Mouse (Mus musculus) embryonic facial prominence, embryonic 12.5 days (tissue): ENCODE measurements around the gene Tbc1d9b. TPM values are rescaled to one million over a fixed set of nuclear protein-coding genes. Genes with fewer than 3 reads are reported as not detected.

Experiments used
- ATAC-seq: fragments of 200-750 bp; cut with Nextera tagmentation; 2 replicates; pipeline ENCODE4 v1.8.0; 2017; ENCODE audit not compliant: insufficient number of reproducible peaks, insufficient read depth, low FRiP score, low TSS enrichment
- H3K27ac ChIP-seq: fragments of 300-500 bp; sonication (generic); 2 replicates; pipeline ENCODE4 v1.5.1; 2016; ENCODE audit warnings: mild to moderate bottlenecking
- H3K27me3 ChIP-seq: fragments of 300-500 bp; sonication (generic); 2 replicates; pipeline ENCODE4 v1.6.1; 2016; ENCODE audit warnings: mild to moderate bottlenecking, moderate library complexity
- H3K36me3 ChIP-seq: fragments of 300-500 bp; sonication (generic); 2 replicates; pipeline ENCODE4 v1.6.1; 2016; ENCODE audit warnings: mild to moderate bottlenecking
- H3K4me1 ChIP-seq: fragments of 300-500 bp; sonication (generic); 2 replicates; pipeline ENCODE4 v1.6.1; 2016
- H3K4me2 ChIP-seq: fragments of 300-500 bp; sonication (generic); replicated peaks from 2 replicates; pipeline ENCODE4 v1.6.1; 2016; ENCODE audit warnings: mild to moderate bottlenecking, moderate library complexity
- H3K4me3 ChIP-seq: fragments of 300-500 bp; sonication (generic); 2 replicates; pipeline ENCODE4 v1.5.1; 2016; ENCODE audit warnings: mild to moderate bottlenecking
- H3K9ac ChIP-seq: fragments of 300-500 bp; sonication (generic); 2 replicates; pipeline ENCODE4 v1.6.1; 2016; ENCODE audit warnings: mild to moderate bottlenecking, moderate library complexity
- H3K9me3 ChIP-seq: fragments of 300-500 bp; sonication (generic); 2 replicates; pipeline ENCODE4 v1.6.1; 2016; ENCODE audit warnings: mild to moderate bottlenecking, moderate library complexity
- WGBS: fragments of 180-500 bp; shearing (Covaris S2); methylation state at CpG from one replicate; pipeline ENCODE4 v1.1.7; 2016; 5-methylcytosine and 5-hydroxymethylcytosine counted together
- polyA plus RNA-seq: library from polyadenylated mRNA; unstranded; fragments of >200 nt; fragmentation: Nextera tagmentation; extraction: Ambion mirVana; gene quantifications from 2 replicates; pipeline ENCODE4 v1.2.1, GENCODE M21; 2016

Gene Tbc1d9b
- polyA plus RNA-seq, 1 experiment from 2014 or later, result 51.2 TPM

DNA sequence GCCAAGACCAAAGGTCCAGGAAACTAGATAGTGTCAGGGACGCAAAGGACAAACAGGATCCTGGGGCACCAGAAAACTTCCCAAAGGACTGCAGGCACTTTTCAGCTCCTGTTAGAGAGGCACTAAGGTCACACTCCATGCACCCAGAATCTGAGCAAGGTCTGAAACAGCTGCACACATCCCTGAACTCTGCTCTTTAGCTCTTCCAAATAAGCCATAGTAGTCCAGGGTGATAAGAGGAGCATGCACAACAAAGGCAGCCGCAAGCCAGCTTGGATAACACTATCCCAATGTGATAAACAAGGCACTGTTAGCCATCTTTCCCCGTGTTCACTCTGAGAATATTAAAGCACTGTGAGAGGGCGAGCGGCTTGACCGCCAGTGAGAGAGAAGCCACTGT is 27.2 kb upstream of the Tbc1d9b start:
- no peak overlapping the region for H3K9ac ChIP-seq
- H3K4me2 ChIP-seq, result no peak overlapping the region
- no peak for ATAC-seq
- H3K4me1 ChIP-seq, result no peaks in the 10 kb centered on the region
- H3K36me3 ChIP-seq, result peaks cover 33% of the 10 kb centered on the region
- H3K4me3 ChIP-seq, result no peak overlapping the region
- H3K27me3 ChIP-seq, result no peaks in the 10 kb centered on the region
- no peak overlapping the region for H3K27ac ChIP-seq
- no peaks in the 10 kb centered on the region for H3K9me3 ChIP-seq
- 88% methylated on average over 6 of the region's 6 CpGs for WGBS

DNA sequence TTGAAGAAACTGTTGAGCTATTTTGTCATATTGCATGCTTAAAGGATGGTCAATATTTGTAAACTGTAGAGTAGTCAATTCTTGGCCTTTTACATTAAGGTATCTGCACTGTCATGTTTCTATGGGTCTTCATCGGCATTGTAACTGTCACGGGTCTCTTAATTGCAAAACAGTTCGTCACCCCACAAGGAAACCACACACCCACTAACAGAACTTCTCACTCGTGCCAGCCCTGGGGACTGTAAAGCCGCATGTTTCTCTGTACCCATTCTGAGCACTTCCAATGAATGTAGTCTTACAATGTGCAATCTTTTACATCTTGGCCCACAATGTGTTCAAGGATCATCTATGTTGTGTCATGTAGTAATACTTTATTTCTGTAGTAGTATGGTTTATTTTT is 26.0 kb upstream of the Tbc1d9b start:
- Histone ChIP-seq H3K9me3 (no peaks in the 10 kb centered on the region), H3K4me2 (no peak overlapping the region), H3K27ac (no peak overlapping the region), H3K27me3 (no peaks in the 10 kb centered on the region), H3K4me1 (no peaks in the 10 kb centered on the region), H3K9ac (no peak overlapping the region), H3K36me3 (peaks cover 21% of the 10 kb centered on the region), H3K4me3 (no peak overlapping the region)
- WGBS, result 87% methylated on average over 5 of the region's 5 CpGs
- no peak for ATAC-seq

DNA sequence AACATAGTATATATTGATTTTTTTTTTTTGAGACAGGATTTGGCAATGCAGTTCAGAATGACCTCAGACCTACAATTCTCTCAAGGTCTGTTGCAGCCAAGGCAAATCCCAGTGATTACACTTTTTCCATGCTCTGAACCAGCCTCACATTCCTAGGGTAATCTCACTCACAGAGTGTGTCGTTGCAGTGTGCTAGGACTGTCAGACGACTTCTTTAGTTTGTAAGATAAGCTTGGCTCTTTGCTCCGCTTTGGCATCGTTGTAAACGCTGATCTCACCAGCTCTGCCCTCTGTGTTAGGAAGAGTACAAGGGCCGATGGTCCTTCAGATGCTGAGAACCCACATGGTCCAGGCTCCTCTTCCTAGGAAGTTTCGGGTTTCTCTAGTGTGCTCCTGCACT is 25.2 kb upstream of the Tbc1d9b start:
- no peaks in the 10 kb centered on the region for H3K9me3 ChIP-seq
- 83% methylated on average over 7 of the region's 7 CpGs for WGBS
- H3K4me3 ChIP-seq, result no peak overlapping the region
- no peak overlapping the region for H3K27ac ChIP-seq
- H3K36me3 ChIP-seq, result peaks cover 20% of the 10 kb centered on the region
- ATAC-seq, result no peak
- H3K9ac ChIP-seq, result no peak overlapping the region
- no peaks in the 10 kb centered on the region for H3K4me1 ChIP-seq
- H3K27me3 ChIP-seq, result no peaks in the 10 kb centered on the region
- H3K4me2 ChIP-seq, result no peak overlapping the region

DNA sequence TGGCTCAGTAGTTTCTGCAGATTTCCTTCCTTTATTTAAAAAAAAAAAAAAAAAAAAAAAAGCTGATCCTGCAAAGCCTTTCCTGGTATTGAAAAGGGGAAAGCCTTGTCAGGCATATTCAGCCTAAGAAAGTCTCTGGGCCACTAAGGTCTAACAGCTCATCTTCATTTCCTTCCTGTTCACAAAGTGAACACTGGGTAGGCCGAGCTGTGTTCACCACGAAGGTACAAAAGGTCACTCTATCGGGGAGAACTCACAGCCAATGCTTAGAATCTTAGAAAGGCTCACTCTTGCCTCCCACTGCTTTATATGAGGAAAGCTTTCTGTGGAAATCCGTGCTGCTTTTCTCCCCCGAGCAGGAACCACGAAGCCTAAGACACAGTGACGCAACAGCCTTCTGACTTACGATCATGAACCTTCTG is 22.4 kb upstream of the Tbc1d9b start:
- WGBS, result 77% methylated on average over 8 of the region's 8 CpGs
- no peaks in the 10 kb centered on the region for H3K9me3 ChIP-seq
- H3K9ac ChIP-seq, result no peak overlapping the region
- H3K27ac ChIP-seq, result no peak overlapping the region
- H3K4me2 ChIP-seq, result no peak overlapping the region
- H3K4me3 ChIP-seq, result no peak overlapping the region
- H3K36me3 ChIP-seq, result peaks cover 17% of the 10 kb centered on the region
- ATAC-seq, result no peak
- H3K4me1 ChIP-seq, result no peaks in the 10 kb centered on the region
- H3K27me3 ChIP-seq, result no peaks in the 10 kb centered on the region

DNA sequence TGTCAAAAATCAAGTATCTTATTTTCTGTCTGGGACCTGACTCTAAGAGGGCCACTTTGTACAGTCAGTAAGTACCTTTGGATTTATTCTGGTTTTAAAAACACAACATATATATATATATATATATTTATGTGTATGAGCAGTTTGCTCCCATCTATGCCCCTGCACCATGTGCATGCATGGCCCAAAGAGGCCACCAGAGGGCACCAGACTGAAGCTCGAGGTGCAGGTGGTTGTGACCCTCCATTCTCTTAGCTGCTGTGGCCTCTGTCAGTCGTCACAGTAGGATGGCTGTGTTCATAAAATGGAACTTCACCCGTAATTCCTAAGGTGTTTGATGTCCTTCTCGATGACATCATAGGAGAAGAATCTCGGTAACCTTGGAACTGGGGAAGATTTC is 16.9 kb upstream of the Tbc1d9b start:
- H3K4me1 ChIP-seq, result no peaks in the 10 kb centered on the region
- no peak overlapping the region for H3K9ac ChIP-seq
- no peak for ATAC-seq
- no peak overlapping the region for H3K4me2 ChIP-seq
- H3K27ac ChIP-seq, result no peak overlapping the region
- no peaks in the 10 kb centered on the region for H3K27me3 ChIP-seq
- WGBS, result 16% methylated on average over 5 of the region's 5 CpGs
- H3K4me3 ChIP-seq, result no peak overlapping the region
- no peaks in the 10 kb centered on the region for H3K9me3 ChIP-seq
- H3K36me3 ChIP-seq, result peaks cover 2% of the 10 kb centered on the region; the same call in 1 of the 2 replicates

DNA sequence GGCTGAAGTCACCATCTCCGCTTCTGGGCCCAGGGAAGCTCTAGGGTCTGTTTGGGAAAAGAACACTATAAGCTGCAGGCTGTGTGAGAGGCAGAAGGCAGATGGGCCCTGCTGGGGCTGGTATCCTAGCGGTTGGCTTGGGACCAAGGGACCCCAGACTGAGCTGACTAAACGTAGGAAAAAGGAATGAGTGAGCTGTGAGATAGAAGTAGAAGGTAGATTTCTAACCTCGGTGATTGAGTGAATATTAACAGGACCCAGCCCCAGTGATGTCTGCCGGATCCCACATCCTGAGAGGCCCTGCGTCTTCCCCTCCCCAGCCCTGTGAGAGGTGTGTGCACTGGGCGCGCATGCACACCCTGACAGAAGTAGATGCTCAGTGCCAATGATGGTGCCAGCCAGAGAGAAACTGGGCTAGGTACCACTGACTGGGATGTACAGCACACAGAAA is 8.5 kb upstream of the Tbc1d9b start:
- no peaks in the 10 kb centered on the region for H3K27me3 ChIP-seq
- H3K27ac ChIP-seq, result no peak overlapping the region
- 0 out of 2 replicates have a peak, but pooled peaks cover under 1% of the 10 kb centered on the region for H3K4me1 ChIP-seq
- no peak overlapping the region for H3K4me2 ChIP-seq
- no peak overlapping the region for H3K4me3 ChIP-seq
- H3K9me3 ChIP-seq, result no peaks in the 10 kb centered on the region
- no peak overlapping the region for H3K9ac ChIP-seq
- ATAC-seq, result no peak
- peaks cover 13% of the 10 kb centered on the region for H3K36me3 ChIP-seq
- WGBS, result 95% methylated on average over 8 of the region's 8 CpGs

DNA sequence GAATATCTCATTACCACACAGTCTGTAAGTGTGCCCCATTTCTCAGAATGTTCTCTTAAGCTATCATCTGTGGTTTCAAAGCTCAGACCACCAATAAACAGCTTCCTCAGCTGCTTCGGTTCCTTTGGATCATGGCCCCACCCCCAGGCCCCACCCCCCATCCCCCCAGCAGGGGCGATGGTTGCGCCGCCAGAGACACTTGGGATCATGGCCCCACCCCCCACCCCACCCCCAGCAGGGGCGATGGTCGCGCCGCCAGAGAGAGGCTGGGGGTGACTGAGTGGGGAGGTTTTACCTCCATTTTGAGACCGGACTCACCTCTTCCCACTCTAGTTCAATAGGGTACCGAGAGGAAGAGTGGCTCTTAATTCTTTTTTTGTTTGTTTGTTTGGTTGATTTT is 3.4 kb upstream of the Tbc1d9b start:
- H3K4me3 ChIP-seq, result no peak overlapping the region
- no peaks in the 10 kb centered on the region for H3K27me3 ChIP-seq
- no peak overlapping the region for H3K9ac ChIP-seq
- 4% methylated on average over 10 of the region's 10 CpGs for WGBS
- H3K27ac ChIP-seq, result no peak overlapping the region
- no peaks in the 10 kb centered on the region for H3K36me3 ChIP-seq
- no peaks in the 10 kb centered on the region for H3K9me3 ChIP-seq
- H3K4me1 ChIP-seq, result peaks cover 12% of the 10 kb centered on the region
- ATAC-seq, result no peak
- H3K4me2 ChIP-seq, result peak overlapping the region; percentile 44

DNA sequence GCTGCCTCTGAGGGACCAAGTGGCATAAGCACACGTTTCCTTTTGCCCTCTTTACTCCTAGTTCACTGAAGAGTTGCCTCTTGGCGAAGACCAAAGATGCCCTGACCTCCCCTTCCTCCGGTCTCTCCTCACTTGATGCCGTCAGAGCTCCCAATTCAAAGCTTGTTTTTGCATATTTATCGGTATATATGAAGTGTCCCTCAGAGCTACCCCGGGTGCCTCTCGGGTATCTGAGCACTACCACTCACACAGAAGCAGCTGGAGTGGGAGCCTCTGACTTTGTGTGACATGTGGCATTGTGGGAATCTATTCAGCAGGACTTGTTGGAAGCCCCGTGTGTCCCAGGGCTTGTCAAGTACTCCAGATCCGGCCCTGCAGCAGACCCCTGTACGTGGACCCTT is 605 bp downstream of the Tbc1d9b start:
- 21% methylated on average over 10 of the region's 10 CpGs for WGBS
- Histone ChIP-seq H3K4me2 (peak overlapping the region; percentile 84), H3K4me3 (peak overlapping the region; percentile 91), H3K9ac (peak overlapping the region; percentile 97), H3K9me3 (no peaks in the 10 kb centered on the region), H3K36me3 (peaks cover 15% of the 10 kb centered on the region), H3K27me3 (no peaks in the 10 kb centered on the region), H3K4me1 (peaks cover 12% of the 10 kb centered on the region), H3K27ac (peak overlapping the region; percentile 86)
- ATAC-seq, result no peak

DNA sequence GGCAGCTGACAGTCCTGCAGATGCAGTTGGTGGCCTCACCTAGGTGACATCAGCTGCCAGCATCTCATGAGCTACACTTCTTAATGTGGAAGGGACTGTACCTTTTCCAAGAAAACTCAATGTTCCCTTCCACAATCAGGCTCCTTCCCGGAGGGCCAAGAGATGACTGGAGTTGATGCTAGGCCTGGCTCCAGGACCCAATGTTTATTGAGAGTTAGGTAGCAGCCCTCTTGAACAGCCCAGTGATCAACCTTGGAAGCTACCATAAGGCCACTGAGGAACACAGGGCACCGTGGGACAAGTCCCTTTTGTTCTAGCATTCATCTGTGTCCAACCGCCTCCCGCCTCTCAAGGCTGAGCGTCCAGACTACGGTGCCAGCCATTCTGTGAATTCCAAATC is 1.1 kb downstream of the Tbc1d9b start:
- Histone ChIP-seq H3K36me3 (peaks cover 20% of the 10 kb centered on the region), H3K27me3 (no peaks in the 10 kb centered on the region), H3K9me3 (no peaks in the 10 kb centered on the region), H3K4me1 (peaks cover 12% of the 10 kb centered on the region), H3K4me2 (peak overlapping the region; percentile 84), H3K4me3 (peak overlapping the region; percentile 91), H3K27ac (no peak overlapping the region), H3K9ac (peak overlapping the region; percentile 97)
- ATAC-seq, result no peak
- 87% methylated on average over 6 of the region's 6 CpGs for WGBS

DNA sequence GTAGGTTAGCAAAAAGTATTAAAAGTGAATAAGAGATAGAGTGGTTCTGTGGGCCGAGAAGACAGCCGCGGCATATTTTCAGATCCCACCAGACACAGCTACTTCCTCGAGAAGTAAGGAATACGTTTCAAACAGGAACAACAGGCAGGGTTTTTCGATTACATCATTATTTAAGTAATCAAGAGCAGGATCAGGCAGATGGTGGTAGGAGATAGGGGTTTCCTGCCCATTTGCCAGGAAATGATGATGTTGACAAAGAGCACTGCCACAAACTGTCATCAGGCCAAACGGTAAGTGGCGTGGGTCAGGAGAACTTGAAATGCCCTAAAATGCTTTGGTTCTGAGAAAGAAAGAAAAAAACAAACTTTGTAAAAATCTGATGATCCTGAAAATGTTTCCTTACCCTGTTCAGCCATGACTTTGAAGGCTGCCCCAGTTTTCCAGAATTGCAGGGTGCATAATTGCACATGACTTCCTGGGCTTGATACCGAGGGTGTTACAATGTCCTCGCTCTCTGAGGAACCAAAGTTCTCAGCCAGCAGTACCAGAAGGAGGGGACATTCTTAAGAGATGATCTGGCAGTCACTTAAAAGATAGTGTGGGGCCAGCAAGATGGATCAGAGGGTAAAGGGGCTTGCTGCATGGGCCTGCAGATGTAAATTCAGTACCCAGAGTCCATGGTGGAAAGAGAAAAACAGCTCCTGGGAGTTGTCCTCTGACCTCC is 3.1 kb downstream of the Tbc1d9b start:
- no peaks in the 10 kb centered on the region for H3K9me3 ChIP-seq
- no peaks in the 10 kb centered on the region for H3K27me3 ChIP-seq
- 0 out of 2 replicates have a peak overlapping the region, but pooled peaks have one; percentile 19 for H3K27ac ChIP-seq
- no peak for ATAC-seq
- H3K9ac ChIP-seq, result no peak overlapping the region
- no peak overlapping the region for H3K4me2 ChIP-seq
- H3K4me1 ChIP-seq, result peaks cover 9% of the 10 kb centered on the region
- WGBS, result 74% methylated on average over 10 of the region's 10 CpGs
- peaks cover 40% of the 10 kb centered on the region for H3K36me3 ChIP-seq
- no peak overlapping the region for H3K4me3 ChIP-seq

DNA sequence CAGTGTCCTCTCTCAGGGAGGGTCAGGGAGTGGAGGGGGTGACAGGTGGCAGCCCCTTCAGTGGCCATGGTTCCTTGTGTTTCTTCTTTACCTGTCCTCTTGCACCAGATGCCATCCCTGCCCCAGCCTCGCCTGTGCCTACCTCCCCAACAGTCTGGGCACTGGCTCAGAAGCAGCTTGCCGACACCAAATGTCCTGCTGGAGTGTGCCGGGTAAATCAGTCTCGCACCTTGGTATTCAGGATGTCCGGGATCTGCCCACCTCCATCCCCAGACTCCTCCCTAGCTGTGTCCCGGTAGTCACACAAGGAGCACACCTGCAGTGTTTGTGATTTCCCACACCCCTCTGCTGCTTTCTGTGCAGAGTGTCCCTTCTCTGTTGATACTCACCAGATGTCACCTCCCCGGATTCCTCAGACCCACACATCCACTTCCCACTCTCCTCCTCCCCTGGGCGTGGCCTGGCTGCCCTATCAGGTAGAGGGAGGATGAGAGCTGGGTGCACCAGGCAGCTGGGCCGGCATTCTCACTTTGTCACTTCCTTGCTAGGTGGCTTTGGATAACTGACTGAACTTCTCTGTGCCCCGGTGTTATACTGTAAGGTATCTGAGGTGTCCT is 7.1 kb downstream of the Tbc1d9b start:
- Histone ChIP-seq H3K27ac (no peak overlapping the region), H3K27me3 (no peaks in the 10 kb centered on the region), H3K36me3 (peaks cover 80% of the 10 kb centered on the region), H3K9me3 (no peaks in the 10 kb centered on the region), H3K4me1 (no peaks in the 10 kb centered on the region), H3K9ac (no peak overlapping the region), H3K4me3 (no peak overlapping the region), H3K4me2 (no peak overlapping the region)
- no peak for ATAC-seq
- WGBS, result 72% methylated on average over 10 of the region's 10 CpGs

DNA sequence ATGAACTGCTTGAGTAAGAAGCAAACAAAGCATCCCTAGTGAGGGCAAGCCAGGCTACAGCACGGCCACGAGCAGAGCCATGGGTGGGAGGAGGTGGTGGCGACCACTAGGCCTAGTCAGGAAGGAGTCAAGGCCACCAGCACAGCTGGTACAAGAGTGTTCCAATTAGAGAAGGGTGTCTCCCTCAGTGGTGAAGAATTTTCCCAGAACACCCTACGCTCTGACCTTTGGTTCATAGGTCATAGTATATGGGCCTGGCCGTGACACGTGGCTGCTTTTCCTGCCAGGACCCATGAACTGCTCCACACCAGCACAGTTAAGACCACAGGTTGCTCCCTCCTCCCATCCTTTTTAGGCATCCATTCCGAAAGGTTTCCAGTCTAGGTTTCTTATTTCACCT is 8.4 kb downstream of the Tbc1d9b start:
- H3K27ac ChIP-seq, result no peak overlapping the region
- H3K4me2 ChIP-seq, result no peak overlapping the region
- H3K27me3 ChIP-seq, result no peaks in the 10 kb centered on the region
- no peak overlapping the region for H3K9ac ChIP-seq
- no peaks in the 10 kb centered on the region for H3K9me3 ChIP-seq
- no peaks in the 10 kb centered on the region for H3K4me1 ChIP-seq
- no peak overlapping the region for H3K4me3 ChIP-seq
- H3K36me3 ChIP-seq, result peaks cover 87% of the 10 kb centered on the region
- ATAC-seq, result no peak
- 79% methylated on average over 7 of the region's 7 CpGs for WGBS
